Comparison of ENCODE assay signal across 25 mouse cellular contexts in the genomic region with DNA sequence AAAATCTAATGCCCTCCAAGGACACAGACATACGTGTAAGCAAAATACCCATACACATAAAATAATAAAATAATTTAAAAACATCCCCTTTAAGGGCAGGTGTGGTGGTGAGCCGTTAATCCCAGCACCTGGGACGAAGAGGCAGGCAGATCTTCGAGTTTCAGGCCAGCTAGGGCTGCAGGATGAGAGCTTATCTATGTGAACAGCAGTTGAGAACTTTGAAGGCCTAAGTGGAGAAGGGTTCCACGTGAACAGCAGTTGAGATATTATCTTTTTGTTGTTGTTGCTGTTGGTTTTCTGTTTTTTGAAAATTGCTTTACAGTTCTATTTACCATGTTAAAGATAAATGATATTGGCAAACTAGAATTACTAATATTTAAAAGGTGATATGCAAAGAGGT. TPM values are rescaled to one million over a fixed set of nuclear protein-coding genes. Genes with fewer than 3 reads are reported as not detected.
DNase-seq lines count a peak whose midpoint lies in the region; ATAC-seq and TF ChIP-seq lines count a peak whose summit lies in the region.
"Had no signal": no experiment of that assay in that cellular context is flagged by ENCODE, and none has a peak within 500 bp of the region (broad histone marks: within the 10 kb centered on the region; RNA-seq: fewer than 3 reads in every experiment).

No protein-coding gene starts in this region.

- no peaks in the 10 kb centered on the region for H3K9me3 ChIP-seq in liver, embryonic 13.5 days (replicated peaks)
- no peaks in the 10 kb centered on the region for H3K9me3 ChIP-seq in liver, postnatal 0 days (ENCODE audit: low read length)
- H3K9me3 ChIP-seq: embryonic facial prominence, embryonic 15.5 days; forebrain, embryonic 15.5 days; heart, embryonic 10.5 days; hindbrain, embryonic 13.5 days had no signal

- TF ChIP-seq CTCF in liver, postnatal 0 days (IDR thresholded peaks at IDR 0.05; ENCODE audit: low read depth) = no peak

- intact Hi-C loops in heart, postnatal 25 days (cut with DNase I) = no loop called here

- no peak overlapping the region for H3K9ac ChIP-seq in liver, embryonic 13.5 days
- H3K9ac ChIP-seq in liver, postnatal 0 days (replicated peaks) = no peak overlapping the region
- H3K9ac ChIP-seq: embryonic facial prominence, embryonic 15.5 days; forebrain, embryonic 15.5 days; hindbrain, embryonic 13.5 days had no signal

- no peak overlapping the region for H3K4me2 ChIP-seq in liver, embryonic 13.5 days
- no peak overlapping the region for H3K4me2 ChIP-seq in liver, postnatal 0 days (ENCODE audit: low read depth, low read length)
- H3K4me2 ChIP-seq: embryonic facial prominence, embryonic 15.5 days; forebrain, embryonic 15.5 days; hindbrain, embryonic 13.5 days had no signal

- H3K4me1 ChIP-seq in liver, embryonic 13.5 days (replicated peaks) = no peaks in the 10 kb centered on the region; the same call in 1 of the 2 replicates
- H3K4me1 ChIP-seq in liver, postnatal 0 days (ENCODE audit: insufficient read depth) = no peaks in the 10 kb centered on the region
- H3K4me1 ChIP-seq: embryonic facial prominence, embryonic 15.5 days; forebrain, embryonic 15.5 days; heart, embryonic 10.5 days; hindbrain, embryonic 13.5 days had no signal

- no peak overlapping the region for H3K27ac ChIP-seq in liver, embryonic 13.5 days
- H3K27ac ChIP-seq in liver, postnatal 0 days (ENCODE audit: low read depth) = no peak overlapping the region
- H3K27ac ChIP-seq: embryonic facial prominence, embryonic 15.5 days; forebrain, embryonic 15.5 days; heart, embryonic 10.5 days; hindbrain, embryonic 13.5 days; hindbrain, postnatal 0 days had no signal

- 23% methylated on average over 5 of the region's 5 CpGs for WGBS in liver, embryonic 13.5 days (ENCODE audit: insufficient replicate concordance)
- WGBS in liver, postnatal 0 days (ENCODE audit: insufficient replicate concordance) = 53% methylated on average over 5 of the region's 5 CpGs

- ATAC-seq in liver, embryonic 13.5 days (ENCODE audit: low read depth) = peak; percentile 82
- no peak for ATAC-seq in liver, postnatal 0 days
- ATAC-seq: activated CD4-positive, CD25-positive, alpha-beta regulatory T cell, adult 4 months; forebrain, embryonic 15.5 days; hindbrain, postnatal 0 days had no signal

- peak; percentile 39 for DNase-seq in liver
- peak; percentile 25 for DNase-seq in liver, embryonic 13.5 days
- DNase-seq in liver, postnatal 0 days = no peak
- no peak for DNase-seq in heart, postnatal 25 days (ENCODE audit: low spot score)
- no peak for DNase-seq in layer of hippocampus, adult 11-12 months (ENCODE audit: low spot score)
- no peak for DNase-seq in adrenal gland, postnatal 36 days
- DNase-seq: adrenal gland, postnatal 14 days; cerebellum, adult 2 months; cerebellum, postnatal 10 days; embryo, embryonic 11 days; gastrocnemius, postnatal 36 days; heart, adult 18-20 months; heart, postnatal 10 days had no signal

- TF ChIP-seq EP300 in liver, postnatal 0 days (IDR thresholded peaks at IDR 0.05; ENCODE audit: low read depth) = peak; percentile 73

- no peak overlapping the region for H3K4me3 ChIP-seq in liver, embryonic 13.5 days (replicated peaks)
- no peak overlapping the region for H3K4me3 ChIP-seq in liver, postnatal 0 days (ENCODE audit: low read depth, low read length)
- H3K4me3 ChIP-seq: embryonic facial prominence, embryonic 15.5 days; erythroblast, embryonic 14.5 days; forebrain, embryonic 15.5 days; heart, embryonic 10.5 days; hindbrain, embryonic 13.5 days had no signal

- H3K36me3 ChIP-seq in liver, embryonic 13.5 days = no peaks in the 10 kb centered on the region
- H3K36me3 ChIP-seq in liver, postnatal 0 days (replicated peaks; ENCODE audit: insufficient read depth, low read length) = no peaks in the 10 kb centered on the region
- H3K36me3 ChIP-seq: embryonic facial prominence, embryonic 15.5 days; forebrain, embryonic 15.5 days; heart, embryonic 10.5 days; hindbrain, embryonic 13.5 days had no signal

- no peaks in the 10 kb centered on the region for H3K27me3 ChIP-seq in liver, embryonic 13.5 days
- H3K27me3 ChIP-seq in liver, postnatal 0 days (ENCODE audit: insufficient read depth, low read length) = no peaks in the 10 kb centered on the region
- H3K27me3 ChIP-seq: embryonic facial prominence, embryonic 15.5 days; forebrain, embryonic 15.5 days; hindbrain, embryonic 13.5 days had no signal

RNA-seq across cellular contexts. Expression of a gene that starts 7.7 kb away (rescaled TPM):
- polyA plus RNA-seq in liver, embryonic 13.5 days (2015; fragmentation: Nextera tagmentation; extraction: Ambion mirVana) = not detected in 2 replicates
- 0.07 TPM in 1 of 2 replicates, not detected in the other for polyA plus RNA-seq in liver, postnatal 0 days (2015; fragmentation: Nextera tagmentation; extraction: Ambion mirVana)
- total RNA-seq in heart, postnatal 25 days (2021) = not detected
- total RNA-seq in adrenal gland, postnatal 36 days (2021) = under 1 TPM in 1 of 2 experiments, not detected in 1; 0.10 TPM
- total RNA-seq: adrenal gland, adult 18-20 months; adrenal gland, postnatal 14 days; common myeloid progenitor, adult 5-6 weeks; ES-E14; gastrocnemius, adult 8-10 months; gastrocnemius, postnatal 36 days; heart, adult 18-20 months; heart, postnatal 10 days; hematopoietic stem cell, adult 5-6 weeks; hindbrain, postnatal 0 days had no signal
- polyA plus RNA-seq: cerebellum, adult 2 months; erythroblast, embryonic 14.5 days had no signal

RNA-seq across cellular contexts. Expression of a gene that starts 37.0 kb away (rescaled TPM):
- 0.29 and 0.44 TPM in 2 replicates for polyA plus RNA-seq in liver, embryonic 13.5 days (2015; fragmentation: Nextera tagmentation; extraction: Ambion mirVana)
- 0.51 and 0.53 TPM in 2 replicates for polyA plus RNA-seq in liver, postnatal 0 days (2015; fragmentation: Nextera tagmentation; extraction: Ambion mirVana)
- total RNA-seq in heart, postnatal 25 days (2021) = 1 to 10 TPM; 2.2 to 2.6 TPM
- total RNA-seq in adrenal gland, postnatal 36 days (2021) = 1 to 10 TPM in 1 of 2 experiments, under 1 TPM in 1; 0.73 to 1.3 TPM
- total RNA-seq: ES-E14 had no signal
- polyA plus RNA-seq: erythroblast, embryonic 14.5 days had no signal

Comparison
In these comparisons a context has a peak if more than half of its experiments do, and no peak if none do; other contexts are left out.
1. DNase-seq: peak in liver (single experiment) and liver, embryonic 13.5 days (single experiment); none in liver, postnatal 0 days (single experiment), heart, postnatal 25 days (single experiment), layer of hippocampus, adult 11-12 months (single experiment) and adrenal gland, postnatal 36 days (0 of 2).